Mouse (Mus musculus): ENCODE measurements at regions not wholly inside any gene's neighbourhood (a gene's known extent, or its start where the extent isn't known, plus 50 kb on each side); places are given as distances from the start of the nearest gene placed in this dataset.

DNA sequence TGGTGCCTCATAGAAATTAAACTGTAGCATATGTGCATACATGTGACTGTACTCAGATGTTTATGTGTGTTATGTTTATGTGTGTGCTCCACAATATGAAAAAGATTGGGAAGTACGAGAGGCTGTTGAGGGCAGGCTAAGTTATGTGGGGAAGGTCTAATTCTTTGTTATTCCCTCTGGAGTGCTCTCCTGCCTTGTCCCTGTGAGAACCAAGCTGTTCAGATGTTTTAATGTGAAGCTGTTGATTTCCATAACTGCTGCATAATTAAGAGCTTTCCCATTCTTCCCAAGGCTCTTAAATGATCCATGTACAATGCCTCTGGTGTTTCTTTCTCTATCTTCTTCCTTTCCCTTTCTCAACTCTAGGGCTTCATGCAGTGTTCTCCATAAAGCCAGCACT, 202.7 kb upstream of the Xrcc4 start:
- no peak for DNase-seq

DNA sequence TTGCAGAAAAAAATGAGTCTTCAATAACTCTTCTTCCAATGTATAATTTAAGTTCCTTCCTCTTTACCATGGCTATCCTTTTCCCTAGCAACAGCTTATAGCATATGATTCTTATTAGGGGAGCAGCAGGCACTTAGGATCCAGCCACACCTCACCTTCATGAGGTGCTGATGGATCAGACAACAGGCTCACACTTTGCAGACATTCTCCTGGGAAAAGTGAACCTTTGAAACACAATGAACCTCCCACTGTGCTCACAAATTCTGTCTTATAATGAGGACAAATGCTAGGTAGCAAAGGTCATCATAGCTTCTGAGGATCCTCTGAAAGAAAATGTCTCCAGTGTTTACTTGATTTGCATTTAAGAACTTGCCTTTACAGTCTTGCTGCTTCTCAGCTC, 191.6 kb upstream of the Xrcc4 start:
- no peak for DNase-seq

DNA sequence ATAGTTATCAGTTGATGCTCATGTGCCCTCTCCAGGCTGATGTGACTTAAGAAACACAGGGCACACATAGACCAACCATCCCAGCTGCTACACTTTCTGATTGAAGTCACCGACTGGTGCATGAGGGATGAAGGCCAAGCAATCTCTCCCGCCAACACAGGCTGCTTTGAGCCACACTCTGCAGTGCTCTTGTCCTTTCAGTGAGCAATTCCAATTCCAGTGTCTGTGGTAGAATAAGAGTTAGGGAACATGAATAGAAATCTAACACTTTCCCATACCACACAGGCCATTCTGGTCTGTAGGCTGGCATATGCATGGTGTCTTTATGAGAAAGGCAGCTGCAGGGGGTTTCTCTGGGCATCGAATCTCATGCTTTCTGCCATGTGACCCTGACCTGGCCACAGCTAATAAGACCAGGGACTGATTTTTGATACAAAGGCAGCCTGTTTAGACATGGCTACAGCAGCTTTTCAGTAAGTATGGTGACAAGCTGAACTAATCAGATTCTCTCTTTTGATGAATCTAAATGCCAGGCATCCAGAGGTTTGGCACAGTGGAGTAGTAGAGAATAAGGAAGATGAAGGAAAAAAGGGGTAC, 190.5 kb upstream of the Xrcc4 start:
- DNase-seq, result no peak

GRCm38 (mm10) chr13:90279355-90279754, 189.9 kb upstream of the Xrcc4 start:
- DNase-seq, result peak in 1 of 2 experiments; percentile 14

DNA sequence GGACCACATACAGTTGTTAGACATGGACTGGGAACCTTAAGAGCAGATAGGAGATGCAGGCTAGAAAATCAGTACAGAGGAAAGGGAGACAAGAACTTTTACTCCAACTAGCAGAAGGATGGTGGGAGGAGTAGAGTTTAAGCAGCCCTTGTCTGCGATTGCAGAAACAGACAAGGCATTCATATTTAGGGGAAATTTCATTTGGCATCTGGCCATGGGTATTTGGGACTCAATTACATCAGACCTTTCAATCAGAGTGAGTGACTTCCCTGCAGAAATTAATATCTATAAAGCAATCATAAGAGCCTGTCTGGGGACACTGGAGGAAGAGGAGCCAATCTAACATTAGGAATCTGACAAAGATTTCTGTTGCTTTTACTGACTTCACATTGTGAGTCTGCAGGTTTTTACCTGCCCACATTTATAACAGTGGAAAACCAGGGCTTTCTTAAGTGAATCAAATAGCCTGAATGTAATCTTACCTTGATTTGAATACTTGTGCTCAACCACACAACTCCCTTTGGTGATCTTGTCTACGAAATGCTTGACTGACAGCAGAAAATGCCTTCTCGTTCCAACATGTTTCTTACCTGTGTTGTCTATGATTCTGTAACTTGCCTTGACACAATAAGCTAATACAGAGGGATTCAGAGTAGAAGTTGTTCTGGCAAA, 169.8 kb upstream of the Xrcc4 start:
- DNase-seq, result no peak

- DNase-seq, result no peak
Observed at GRCm38 (mm10) chr13:90252981-90253380, 163.6 kb upstream of the Xrcc4 start.

GRCm38 (mm10) chr13:90245997-90246765, 156.8 kb upstream of the Xrcc4 start:
- DNase-seq, result no peak

GRCm38 (mm10) chr13:90238331-90238730, 148.9 kb upstream of the Xrcc4 start:
- no peak for DNase-seq

- no peak for DNase-seq
Observed at GRCm38 (mm10) chr13:90233986-90234385, 144.6 kb upstream of the Xrcc4 start.

DNA sequence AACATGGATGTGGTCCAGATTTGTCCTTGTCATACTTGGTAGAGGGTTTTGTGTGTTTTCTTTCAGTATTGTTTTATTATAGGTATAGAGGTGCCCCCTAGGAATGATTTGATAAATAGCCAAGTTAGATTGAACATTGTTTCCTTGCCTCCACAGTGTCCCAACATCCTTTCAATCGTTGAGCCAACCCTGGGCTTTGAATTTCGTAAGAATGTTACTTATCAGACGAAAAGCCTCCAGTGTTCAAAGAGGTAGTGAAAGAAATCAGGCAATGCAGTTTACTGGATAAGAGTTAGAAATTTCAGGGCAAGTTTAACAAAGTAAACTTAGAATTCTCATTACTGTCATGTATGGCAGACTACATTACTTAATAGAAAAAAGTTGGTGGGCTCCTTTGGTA, 144.2 kb upstream of the Xrcc4 start:
- no peak for DNase-seq

DNA sequence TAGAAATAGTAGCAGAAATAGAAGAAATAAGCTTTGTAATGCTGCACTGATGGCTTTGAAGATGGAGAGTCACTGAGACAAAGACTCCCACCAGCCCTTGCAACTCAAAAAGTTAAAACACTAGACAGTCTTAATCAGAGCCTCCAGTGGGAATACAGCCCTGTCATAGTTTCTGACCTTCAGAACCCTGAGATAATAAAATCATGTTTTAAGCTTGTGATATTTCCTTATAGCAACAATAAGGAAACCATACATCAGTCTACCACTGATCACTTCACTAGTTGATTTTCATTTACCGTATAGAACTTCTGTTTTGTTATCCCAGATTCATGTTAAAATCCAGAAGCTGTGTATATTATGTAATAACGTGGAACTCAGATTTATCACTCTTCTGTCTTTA, 139.7 kb upstream of the Xrcc4 start:
- no peak for DNase-seq

DNA sequence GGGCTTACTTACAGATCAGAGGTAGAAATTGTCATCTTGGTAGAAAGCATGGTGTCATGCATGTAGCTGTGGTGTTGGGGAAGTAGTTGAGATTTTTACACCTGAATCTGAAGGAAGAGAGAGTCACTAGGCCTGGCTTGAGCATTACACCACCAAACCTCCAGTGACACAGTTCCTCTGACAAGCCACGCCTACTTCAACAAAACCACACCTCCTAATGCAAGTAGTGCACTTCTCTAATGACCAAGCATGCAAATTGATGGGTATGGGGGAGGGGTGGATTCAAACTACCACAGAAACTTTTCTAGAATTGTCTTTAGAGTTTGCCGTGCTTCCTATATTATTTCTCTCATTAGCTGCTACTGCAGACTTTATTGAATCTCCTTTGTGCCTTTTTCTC, 136.8 kb upstream of the Xrcc4 start:
- no peak for DNase-seq

GRCm38 (mm10) chr13:90212390-90212789, 123.0 kb upstream of the Xrcc4 start:
- no peak for DNase-seq

- DNase-seq, result no peak
Observed at GRCm38 (mm10) chr13:90207875-90208274, 118.5 kb upstream of the Xrcc4 start.

Measured in cerebellum, postnatal 25 days (tissue).